Mouse (Mus musculus): ENCODE measurements at regions not wholly inside any gene's neighbourhood (a gene's known extent, or its start where the extent isn't known, plus 50 kb on each side); places are given as distances from the start of the nearest gene placed in this dataset.
"Not testable (repeated sequence)": the region's sequence is repeated elsewhere in the genome, so short reads cannot be mapped to it uniquely, and the experiment has no call there.

DNA sequence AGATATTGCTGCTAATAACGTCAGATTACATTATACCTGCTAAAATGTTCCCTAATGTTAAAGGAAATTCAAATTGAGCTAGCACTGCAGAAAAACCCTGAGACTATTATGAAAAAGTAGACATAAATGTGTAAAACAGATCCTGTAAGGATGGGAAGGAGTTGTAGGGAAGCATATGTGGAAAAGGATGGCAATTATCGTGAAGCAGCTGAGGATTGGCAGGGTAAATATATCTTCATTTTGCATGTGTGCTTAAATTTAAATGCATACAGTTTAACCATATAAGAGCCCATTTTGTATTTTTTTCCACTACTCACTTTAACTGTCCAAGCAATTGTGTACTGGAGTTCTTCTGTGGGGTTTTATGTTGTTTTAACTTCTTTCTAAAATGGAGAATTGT lies 1751.9 kb downstream of the Cntnap5b start:
- peak; percentile 14 for DNase-seq (ENCODE audit: low read depth, low spot score)

DNA sequence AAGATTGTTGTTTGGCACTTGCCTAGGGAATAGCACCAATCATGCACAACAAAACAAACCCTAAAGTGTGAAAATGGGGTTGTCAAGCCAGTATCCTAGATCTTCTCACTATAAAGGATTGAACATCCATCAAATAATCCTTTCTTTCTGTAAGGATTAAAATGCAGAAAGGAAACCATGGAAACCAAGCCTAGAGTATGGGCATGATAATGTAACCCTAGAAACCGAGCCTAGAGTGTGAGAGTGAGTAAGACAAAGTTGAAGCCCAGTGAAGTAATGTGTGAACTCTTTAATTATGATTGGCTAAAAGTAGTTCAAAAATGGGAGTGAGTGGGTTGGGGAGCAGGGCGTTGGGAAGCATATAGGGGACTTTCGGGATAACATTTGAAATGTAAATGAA lies 1757.4 kb downstream of the Cntnap5b start:
- no peak for DNase-seq (ENCODE audit: low read depth, low spot score)

DNA sequence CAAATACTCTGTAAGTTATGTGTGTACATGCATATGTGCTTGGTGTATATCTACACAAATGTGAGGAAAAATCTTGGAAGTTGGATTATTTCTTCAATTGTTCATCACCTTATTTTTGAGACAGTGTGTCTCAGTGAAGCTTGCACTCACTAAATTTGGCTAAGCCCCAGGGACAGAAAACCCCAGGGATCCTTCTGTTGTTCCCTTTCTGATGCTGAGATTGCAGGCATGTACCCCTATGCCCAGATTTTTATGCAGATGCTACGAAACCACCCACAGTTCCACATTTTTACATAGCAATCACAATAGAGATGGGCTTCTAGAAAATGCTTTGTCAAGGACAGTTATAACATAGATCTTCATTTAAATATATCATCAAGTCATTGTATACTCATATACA lies 1799.7 kb downstream of the Cntnap5b start:
- DNase-seq (ENCODE audit: low read depth, low spot score): no peak

DNA sequence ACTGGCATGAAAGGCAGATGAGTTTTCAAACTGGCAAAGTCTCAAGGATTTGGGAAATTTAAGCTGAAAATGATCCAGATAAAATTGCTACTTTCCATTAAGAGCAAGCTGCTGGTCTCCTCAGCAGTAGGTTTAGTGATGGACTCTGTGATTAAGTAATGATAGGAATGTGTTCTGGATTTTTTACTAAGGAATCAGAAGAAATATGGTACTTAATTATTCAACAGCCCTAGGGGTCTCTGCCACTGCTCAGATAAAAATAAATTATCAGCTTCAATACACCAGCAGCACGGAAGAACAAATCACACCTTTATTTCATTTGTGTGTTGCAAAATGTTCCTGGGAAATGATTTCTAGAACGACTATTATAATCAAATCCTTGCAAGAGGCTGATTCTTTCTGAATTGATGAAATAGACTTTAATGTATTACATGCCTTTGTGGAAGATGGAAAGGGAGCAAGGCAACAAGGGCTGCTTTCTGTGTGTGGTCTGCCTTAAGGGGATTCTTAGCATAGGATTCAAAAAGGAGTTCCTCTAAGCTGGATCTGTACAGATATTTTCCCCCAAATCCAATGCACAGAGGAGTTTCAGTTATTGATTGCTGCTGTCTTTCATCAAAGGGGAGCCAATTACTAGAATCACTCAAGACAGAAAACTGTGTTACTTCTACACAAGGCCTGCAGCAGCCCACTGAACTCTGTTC lies 1812.9 kb downstream of the Cntnap5b start:
- no peak for DNase-seq (ENCODE audit: low read depth, low spot score)

DNA sequence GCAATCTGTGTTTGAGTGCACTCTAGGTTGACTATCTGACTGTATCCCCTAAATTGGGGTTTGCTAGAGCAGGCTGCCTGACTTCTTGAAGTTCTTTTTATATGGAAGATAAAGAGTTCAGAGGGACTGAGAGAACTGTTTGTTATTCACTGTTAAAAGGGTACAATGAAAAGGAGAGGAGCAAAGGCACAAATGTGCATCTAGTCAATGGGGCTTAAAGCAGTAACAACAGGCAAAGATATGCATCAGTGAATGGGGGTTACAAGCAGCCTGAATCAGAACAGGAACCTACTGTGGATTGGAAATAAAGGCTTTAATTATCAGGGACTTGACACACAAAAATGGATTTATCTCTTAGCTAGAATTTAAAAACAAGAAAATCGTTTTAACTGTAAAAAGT lies 1855.9 kb downstream of the Cntnap5b start:
- no peak for DNase-seq (ENCODE audit: low read depth, low spot score)

DNA sequence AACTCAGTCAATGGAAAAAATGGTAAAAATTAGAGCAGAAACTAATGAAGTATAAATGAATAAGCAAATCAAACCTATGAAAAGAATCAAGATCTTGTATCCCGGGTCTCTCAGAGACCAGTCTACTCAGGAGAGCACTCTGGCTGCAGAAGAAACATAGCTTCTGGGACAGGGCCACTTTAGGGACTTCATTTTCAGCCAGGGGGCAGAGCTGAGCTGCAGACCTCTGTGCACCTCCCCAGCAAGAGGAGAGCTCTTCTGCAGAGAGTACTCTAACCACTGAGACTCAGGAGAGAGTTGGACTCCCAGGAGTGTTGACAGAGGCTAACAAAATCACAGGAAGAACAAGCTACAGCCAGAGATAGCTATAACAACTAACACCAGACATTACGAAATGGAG lies 1856.4 kb downstream of the Cntnap5b start:
- DNase-seq (ENCODE audit: low read depth, low spot score): no peak

DNA sequence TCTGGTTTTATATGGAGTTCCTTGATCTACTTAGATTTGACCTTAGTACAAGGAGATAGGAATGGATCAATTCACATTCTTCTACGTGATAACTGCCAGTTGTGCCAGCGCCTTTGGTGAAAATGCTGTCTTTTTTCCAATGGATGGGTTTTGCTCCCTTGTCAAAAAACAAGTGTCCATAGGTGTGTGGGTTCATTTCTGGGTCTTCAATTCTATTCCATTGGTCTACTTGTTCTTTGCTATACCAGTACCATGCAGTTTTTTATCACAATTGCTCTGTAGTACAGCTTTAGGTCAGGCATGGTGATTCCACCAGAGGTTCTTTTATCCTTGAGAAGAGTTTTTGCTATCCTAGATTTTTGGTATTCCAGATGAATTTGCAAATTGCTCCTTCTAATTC lies 1891.7 kb downstream of the Cntnap5b start:
- DNase-seq (ENCODE audit: low read depth, low spot score): not testable (repeated sequence)

DNA sequence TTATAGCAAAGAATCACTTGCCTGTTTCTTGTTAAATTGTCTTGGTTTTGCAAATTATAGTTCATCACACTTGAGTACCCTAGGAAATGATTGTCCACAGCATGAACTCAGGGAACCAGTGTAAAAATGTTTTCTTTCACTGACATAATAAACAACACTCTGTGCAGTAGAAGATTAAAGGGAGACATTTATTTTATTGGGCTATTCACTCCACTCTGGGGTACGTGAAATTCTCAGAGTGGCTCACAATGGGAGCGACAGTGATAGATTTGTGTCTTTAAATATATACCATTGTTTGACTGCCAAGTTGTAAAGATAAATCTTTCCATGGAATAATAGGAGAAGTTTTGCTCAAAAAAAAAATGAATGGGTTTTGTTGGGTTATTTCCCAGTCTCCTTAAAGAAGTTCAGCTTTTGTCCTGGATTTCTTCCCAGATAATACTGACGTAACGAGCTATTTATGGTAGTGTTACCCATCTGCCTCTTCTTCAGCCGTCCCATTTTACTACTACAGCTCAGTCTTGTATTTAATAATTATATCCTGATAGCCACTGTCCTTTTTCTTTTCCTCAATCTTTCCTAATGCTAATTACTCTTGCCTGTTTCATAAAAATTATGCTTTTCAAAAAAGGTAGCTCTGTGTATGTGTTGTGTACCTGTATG lies 1911.3 kb downstream of the Cntnap5b start:
- DNase-seq (ENCODE audit: low read depth, low spot score): no peak

DNA sequence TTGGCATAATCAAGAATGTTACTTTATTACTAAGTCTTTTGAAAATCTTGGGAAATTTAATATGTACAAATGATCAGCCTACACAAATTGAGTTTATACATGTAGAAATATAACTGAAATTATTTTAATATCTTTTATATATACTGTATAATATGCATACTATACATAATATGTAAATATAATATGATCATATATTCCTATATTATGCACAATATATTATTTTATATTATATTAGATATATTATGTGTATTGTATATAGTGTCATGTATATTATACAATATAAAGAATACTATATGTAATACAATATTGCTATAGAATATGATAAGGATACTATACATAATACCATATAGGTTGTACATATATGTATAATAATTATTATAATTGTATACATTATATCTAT lies 1912.4 kb downstream of the Cntnap5b start:
- DNase-seq (ENCODE audit: low read depth, low spot score): no peak

All from brain, embryonic 18.5 days (tissue).